Mouse (Mus musculus) liver, postnatal 0 days (tissue): ENCODE data around the gene Ky.

Experiments used
- CTCF ChIP-seq: sonication (generic); IDR thresholded peaks from 2 replicates; pipeline ENCODE4 v1.5.1; 2016; ENCODE audit warnings: antibody characterized with exemption, low read depth
- EP300 ChIP-seq: IDR thresholded peaks from 2 replicates; pipeline ENCODE4 v1.6.1; 2016; ENCODE audit warnings: antibody characterized with exemption, low read depth, mild to moderate bottlenecking

DNA sequence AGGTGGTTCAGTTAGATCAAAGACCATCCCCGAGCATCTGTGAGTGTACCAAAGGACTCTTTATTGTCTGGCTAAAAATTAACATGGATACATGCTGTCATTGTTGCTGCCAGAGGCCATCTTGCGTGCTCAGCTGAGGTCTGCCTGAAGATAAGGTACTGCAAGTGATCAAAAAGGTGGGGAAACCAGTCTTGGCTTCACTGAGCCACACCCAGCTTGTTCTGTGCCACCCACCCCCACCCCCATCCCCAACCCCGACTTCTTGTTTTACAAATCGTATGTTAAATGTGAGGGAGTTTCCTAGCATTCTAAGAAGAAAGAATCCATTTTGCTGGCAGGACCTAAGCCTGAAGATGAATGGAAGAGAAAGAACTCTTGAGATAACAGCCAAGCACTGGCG is 39.8 kb upstream of the Ky start:
- TF ChIP-seq CTCF (no peak), EP300 (no peak)
